Mouse (Mus musculus) right cerebral cortex, adult 2 months (tissue): ENCODE measurements around the gene Grk6.

Experiments
- DNase-seq, 2 experiments: peaks; one replicate each; pipeline ENCODE4 v3.0.0; 2021 to 2022; ENCODE audit warnings: low spot score in 2 of 2

Gene Grk6

GRCm38 (mm10) chr13:55484520-55485088 is 39.7 kb downstream of the Grk6 start:
- DNase-seq: no peak

- no peak for DNase-seq
Measured at GRCm38 (mm10) chr13:55486029-55486794, 41.3 kb downstream of the Grk6 start.

DNA sequence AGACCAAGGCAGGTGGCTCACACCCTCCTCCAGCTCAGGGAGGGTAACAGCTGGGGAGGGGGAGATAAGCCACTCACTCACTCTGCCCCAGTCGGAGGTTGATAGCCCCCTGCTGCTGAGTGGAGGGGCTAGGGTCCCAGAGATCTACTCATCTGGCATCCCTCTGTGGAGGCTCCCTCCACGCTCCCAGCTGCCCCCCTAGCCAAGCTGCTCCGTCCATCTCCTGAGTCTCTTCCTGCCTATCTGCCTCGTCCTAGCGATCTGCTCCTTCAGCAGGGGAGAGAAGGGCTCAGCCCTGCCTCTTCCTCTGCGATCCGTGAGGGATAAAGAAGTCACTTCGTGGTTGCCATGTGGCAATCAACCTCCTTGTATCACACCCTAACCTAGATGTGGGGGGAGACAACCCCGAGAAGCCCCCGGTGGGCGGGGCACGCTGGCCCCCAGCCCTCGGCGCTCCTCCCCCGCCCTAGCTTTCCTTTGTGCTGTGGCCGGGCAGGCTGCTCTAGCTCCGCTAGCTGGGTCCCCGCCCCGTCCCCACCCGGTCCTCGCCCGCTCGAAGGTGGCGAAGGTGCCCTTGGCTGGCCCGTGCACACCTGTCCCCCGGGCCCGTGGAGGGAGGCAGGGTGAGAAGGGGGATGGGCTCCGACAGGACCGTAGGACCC is 42.2 kb downstream of the Grk6 start:
- peak in 1 of 2 experiments; percentile 31 for DNase-seq

DNA sequence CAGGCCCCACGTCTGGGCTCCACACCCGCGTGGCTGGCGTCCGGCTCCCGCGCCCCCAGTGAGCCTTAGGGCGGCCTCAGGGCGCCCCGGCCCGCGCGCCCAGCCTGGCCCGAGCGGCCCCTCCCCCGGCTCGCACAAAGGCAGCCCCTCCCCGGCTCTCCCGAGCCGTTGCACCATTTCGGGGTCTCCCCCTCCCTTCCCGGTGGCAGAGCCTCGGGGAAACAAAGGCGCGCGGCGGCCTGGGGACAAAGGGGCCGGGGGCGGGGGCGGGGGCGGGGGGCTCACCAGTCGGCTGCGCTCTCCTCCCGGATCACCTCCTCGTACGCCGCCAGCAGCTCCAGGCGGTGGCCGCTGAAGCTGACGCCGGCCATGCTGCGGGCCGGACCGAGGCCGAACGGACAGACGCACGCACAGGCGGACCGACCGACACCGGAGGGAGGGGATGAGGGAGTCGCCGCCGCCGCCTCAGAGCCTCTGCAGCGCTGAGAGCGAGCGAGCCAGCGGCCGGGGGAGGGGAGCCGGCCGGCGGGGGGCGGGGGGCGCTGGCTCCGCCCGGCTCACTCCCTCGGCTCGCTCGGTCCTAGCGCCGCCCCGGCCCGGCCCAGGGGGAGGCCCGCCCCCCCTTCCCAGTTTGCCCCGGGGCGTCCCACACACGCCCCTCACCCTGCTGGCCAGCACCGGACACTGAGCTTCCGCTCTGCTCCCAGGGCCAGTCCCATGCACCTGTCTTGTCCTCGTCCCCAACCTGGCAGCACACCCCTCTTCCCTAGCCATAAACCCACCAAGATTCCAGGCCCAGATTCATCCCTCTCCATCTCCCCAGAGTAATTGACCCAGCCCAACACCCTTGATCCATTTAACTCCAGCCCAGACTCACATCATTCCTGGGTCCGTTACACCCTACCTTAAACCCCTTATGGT is 43.0 kb downstream of the Grk6 start, which contains the start of gene Dbn1:
Dbn1 (minus strand) TSS at position 534 of the 921 bp plus-strand sequence.
- peak in 1 of 2 experiments; percentile 52 for DNase-seq

GRCm38 (mm10) chr13:55494257-55494656 is 49.4 kb downstream of the Grk6 start:
- no peak for DNase-seq

DNA sequence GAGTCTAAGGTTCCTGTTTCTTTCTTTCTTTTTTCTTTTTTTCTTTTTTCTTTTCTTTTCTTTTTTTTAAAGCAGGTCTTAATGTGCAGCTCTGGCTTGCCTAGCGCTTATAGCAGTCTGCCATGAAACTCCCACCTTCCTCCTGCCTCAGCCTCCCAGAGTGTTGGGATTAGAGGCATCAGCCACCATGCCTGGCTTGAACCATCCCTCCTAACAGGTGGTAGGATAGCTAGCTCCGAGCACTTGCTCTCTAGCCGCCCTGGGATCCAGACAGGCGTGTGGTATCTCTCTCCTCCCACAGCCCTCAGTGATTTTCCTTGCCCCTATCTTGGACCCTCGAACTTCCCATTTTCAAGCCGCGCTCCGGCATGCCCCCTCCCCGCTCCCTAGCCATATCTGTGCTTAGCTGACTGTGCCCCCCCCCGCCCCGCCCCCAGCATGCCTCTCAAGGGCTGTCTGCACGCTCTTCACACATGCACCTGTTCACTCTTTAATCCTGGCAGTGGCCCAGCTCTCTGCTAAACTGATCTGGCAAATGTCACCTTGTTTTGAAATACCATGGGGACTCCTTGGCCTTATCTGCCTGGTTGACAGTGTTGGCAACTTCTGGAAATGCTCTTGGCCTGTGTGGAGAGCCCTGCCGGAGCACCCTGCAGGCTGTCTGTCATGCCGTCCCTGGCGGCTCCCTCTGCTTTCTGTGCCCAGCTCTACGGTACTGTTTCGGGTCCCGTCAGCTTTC is 50.2 kb downstream of the Grk6 start:
- DNase-seq: no peak

- no peak for DNase-seq
Measured at GRCm38 (mm10) chr13:55495702-55496101, 50.8 kb downstream of the Grk6 start.

GRCm38 (mm10) chr13:55496661-55497060 is 51.8 kb downstream of the Grk6 start:
- DNase-seq: no peak

GRCm38 (mm10) chr13:55498906-55499305 is 54.0 kb downstream of the Grk6 start:
- no peak for DNase-seq

DNA sequence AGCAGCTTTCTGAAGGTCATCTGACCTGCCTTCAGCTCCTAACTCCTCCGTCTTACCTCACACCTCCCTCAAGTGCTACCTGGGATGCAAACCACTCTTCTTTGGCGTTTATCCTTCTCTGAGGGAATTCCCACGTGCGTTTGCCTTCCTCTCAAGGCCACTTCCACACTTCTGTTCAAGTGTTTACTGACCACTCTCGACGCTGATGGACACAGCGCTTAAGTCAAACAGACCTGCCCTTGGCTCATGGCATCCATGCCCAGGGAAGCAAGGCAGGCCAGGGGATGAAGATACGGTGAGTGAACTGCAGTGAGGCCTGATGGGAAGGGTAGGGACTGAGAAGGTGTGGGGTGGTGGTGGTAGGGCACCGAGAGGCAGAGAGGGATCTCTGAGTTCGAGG is 55.7 kb downstream of the Grk6 start:
- no peak for DNase-seq

DNA sequence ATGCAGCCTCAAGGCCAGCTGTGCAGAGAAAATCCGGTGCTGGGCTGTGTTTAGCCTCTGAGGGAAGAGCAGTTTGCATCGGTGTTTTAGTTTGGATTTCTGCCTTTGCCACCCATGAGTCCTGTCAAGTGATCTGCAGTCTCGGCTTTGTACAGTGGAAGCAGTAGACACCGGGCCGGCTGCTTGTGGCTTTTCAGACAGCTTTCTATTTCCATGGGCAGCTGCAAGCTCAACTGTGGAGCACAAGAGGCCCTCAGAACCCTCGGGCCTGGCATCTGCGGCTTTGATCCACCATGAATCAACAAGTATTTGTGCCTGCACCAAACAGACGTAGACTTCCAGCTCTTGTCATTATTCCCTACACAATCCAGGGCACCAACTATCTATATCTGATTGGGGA is 57.5 kb downstream of the Grk6 start:
- no peak for DNase-seq

- no peak for DNase-seq
Measured at GRCm38 (mm10) chr13:55504390-55504789, 59.5 kb downstream of the Grk6 start.

GRCm38 (mm10) chr13:55505810-55506209 is 60.9 kb downstream of the Grk6 start:
- no peak for DNase-seq

DNA sequence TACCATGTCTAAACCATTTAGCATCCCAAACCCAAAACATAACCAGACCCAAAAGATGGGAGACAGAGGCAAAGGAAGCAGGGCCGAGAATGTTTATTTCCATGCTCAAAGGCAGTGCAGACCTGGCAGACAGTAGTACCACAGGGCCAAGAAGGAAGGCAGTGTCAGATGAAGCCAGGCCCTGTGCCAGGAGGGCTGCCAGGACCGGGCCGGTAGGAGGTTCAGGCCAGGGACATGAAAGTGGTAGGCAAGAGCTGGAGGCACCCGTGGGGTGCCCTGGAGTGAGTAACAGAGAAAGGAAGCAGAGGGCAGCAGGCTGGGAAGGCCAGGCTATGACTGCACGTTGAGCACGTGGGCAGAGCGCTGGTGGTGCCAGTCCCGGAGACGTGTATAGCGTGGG is 61.8 kb downstream of the Grk6 start:
- no peak for DNase-seq

DNA sequence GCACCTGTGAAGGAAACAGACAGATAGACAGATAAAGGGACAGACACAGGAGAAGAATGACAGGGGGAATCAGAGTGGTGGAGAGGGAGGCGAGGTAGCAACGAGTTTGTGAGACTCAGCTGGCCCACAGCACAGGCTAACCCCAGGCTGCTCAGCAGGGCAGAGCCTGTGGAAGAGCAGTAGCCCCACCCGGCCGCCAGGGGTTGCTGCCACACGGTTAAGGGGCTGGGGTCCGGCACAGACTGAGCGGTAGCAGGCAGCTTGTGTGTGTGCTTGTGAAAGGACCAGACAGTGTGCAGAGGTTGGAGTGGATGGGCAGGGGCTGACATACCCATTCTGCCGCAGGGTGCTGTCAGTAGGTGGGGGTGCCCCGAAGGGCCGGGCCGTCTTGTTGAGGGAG is 63.0 kb downstream of the Grk6 start:
- DNase-seq: no peak

DNA sequence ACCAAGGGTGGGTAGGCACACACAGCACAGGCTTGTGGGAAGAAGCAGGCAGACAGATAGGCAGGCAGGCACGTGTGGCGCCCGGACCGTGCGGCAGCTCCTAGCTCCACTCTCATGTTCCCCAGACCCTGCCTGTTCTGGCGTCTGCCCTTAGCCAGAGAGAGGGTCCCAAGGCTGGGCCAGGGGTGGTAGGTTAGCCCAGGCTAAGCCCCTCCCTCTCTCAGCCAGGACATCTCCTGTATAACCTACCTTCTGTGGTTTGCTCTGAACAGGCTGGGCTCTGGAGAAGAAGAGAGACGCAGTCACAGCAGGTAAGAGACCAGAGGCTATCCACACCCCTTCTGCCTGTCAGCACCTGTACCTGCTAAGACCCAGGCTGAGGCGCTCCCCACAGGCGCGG is 63.7 kb downstream of the Grk6 start:
- DNase-seq: no peak

DNA sequence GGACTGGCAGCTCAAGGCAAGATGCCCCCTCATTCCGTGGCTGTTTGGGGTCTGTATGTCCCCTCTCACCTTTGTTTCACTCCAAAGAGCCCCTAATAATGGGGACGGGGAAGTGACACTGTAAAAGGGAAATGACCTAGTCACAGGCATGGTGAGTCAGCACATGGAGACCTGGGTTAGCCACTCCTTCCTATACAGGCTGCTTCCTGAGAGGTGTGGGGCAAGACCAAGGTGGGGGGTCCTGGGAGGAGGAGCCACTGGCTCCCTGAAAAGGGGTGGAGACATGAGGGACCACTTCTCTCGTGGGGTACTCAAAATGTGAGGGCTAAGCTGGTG is 65.4 kb downstream of the Grk6 start:
- DNase-seq: no peak
